Mouse (Mus musculus) right cerebral cortex, postnatal 4 days (tissue): Measurements from ENCODE around the gene Stoml1.
"Not testable (repeated sequence)": the region's sequence is repeated elsewhere in the genome, so short reads cannot be mapped to it uniquely, and the experiment has no call there.

Source experiments
- DNase-seq: peaks from one replicate; pipeline ENCODE4 v3.0.0-alpha.2; 2022

The Stoml1 gene

GRCm38 (mm10) chr9:58241780-58242485, 11.0 kb upstream of the Stoml1 start:
- no peak for DNase-seq

- DNase-seq: no peak
These were observed 10.3 kb upstream of the Stoml1 start for GRCm38 (mm10) chr9:58242696-58243095.

- DNase-seq: no peak
These were observed 9.3 kb upstream of the Stoml1 start for GRCm38 (mm10) chr9:58243696-58244095.

- no peak for DNase-seq
These were observed 6.8 kb upstream of the Stoml1 start for GRCm38 (mm10) chr9:58246083-58246591.

GRCm38 (mm10) chr9:58247064-58247759, 5.8 kb upstream of the Stoml1 start:
- DNase-seq: peak; percentile 80

- DNase-seq: no peak
These were observed 4.1 kb upstream of the Stoml1 start for GRCm38 (mm10) chr9:58248746-58249413.

- peak; percentile 47 for DNase-seq
These were observed 3.3 kb upstream of the Stoml1 start, which contains the start of gene Pml for GRCm38 (mm10) chr9:58249592-58250192. Gene Pml (minus strand): TSS chr9:58249786.

GRCm38 (mm10) chr9:58250322-58250721, 2.6 kb upstream of the Stoml1 start:
- DNase-seq: no peak

GRCm38 (mm10) chr9:58250730-58251129, 2.2 kb upstream of the Stoml1 start:
- DNase-seq: not testable (repeated sequence)

- DNase-seq: not testable (repeated sequence)
These were observed 800 bp downstream of the Stoml1 start for GRCm38 (mm10) chr9:58253805-58254122.

- DNase-seq: no peak
These were observed 2.1 kb downstream of the Stoml1 start for GRCm38 (mm10) chr9:58255105-58255504.

GRCm38 (mm10) chr9:58255704-58256685, 3.0 kb downstream of the Stoml1 start:
- no peak for DNase-seq

GRCm38 (mm10) chr9:58262507-58262906, 9.5 kb downstream of the Stoml1 start:
- no peak for DNase-seq

- DNase-seq: no peak
These were observed 12.4 kb downstream of the Stoml1 start for GRCm38 (mm10) chr9:58265368-58265767.

- DNase-seq: no peak
These were observed 13.6 kb downstream of the Stoml1 start for GRCm38 (mm10) chr9:58266571-58267011.

- no peak for DNase-seq
These were observed 14.1 kb downstream of the Stoml1 start for GRCm38 (mm10) chr9:58267046-58267445.

- DNase-seq: peak; percentile 67
These were observed 15.7 kb downstream of the Stoml1 start for GRCm38 (mm10) chr9:58268384-58269313.

GRCm38 (mm10) chr9:58270081-58270480, 17.1 kb downstream of the Stoml1 start:
- no peak for DNase-seq

- no peak for DNase-seq
These were observed 18.1 kb downstream of the Stoml1 start for GRCm38 (mm10) chr9:58271109-58271508.

GRCm38 (mm10) chr9:58271551-58271950, 18.6 kb downstream of the Stoml1 start:
- DNase-seq: not testable (repeated sequence)

GRCm38 (mm10) chr9:58272068-58272541, 19.1 kb downstream of the Stoml1 start:
- DNase-seq: no peak
